Mouse (Mus musculus): ENCODE measurements around the gene Sypl2. TPM values are rescaled to one million over a fixed set of nuclear protein-coding genes. Genes with fewer than 3 reads are reported as not detected.

The Sypl2 gene
- total RNA-seq, 2 experiments from 2014 or later, result 1.1 to 1.3 TPM

DNA sequence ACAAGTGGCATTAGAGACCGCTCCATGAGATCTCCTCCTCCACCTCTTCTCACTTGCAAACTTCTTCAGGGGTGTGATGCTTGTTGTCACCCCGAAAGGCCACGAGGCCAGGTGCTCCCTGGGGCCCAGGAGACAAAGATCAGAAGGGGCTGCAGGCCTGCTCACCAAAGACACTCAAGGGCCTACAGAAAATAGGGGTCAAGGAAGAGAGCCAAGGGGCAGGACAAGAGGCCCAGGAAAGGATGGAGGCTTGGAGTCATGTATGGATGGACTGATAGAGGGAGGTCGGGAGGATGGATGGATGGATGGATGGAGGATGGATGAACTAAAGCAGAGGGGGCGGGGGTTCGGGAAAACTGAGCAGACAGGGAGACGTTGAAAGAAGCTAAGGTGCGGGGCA, 16.9 kb downstream of the Sypl2 start:
- DNase-seq (ENCODE audit: extremely low spot score in 1 of 2, low spot score in 2 of 2), result no peak

DNA sequence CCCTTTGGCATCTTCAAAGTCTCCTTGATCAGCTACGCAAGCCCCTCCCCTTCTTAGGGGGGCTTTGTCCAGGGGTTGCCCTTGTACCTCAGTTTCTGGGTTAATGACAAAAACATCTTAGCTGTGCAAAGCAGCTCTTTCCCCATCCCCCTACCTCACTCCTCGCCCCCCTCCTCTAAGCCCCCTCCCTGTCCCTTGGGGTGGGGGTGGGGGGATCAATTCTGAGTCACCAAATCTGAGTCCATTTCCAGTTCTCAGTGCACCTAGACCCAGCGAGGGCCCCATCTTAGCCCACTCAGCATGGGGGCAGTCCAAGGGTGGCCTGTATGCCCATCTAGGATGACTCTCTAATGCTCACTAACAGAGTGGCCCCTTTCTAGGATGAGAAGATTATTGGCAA, 17.4 kb downstream of the Sypl2 start:
- no peak for DNase-seq (ENCODE audit: extremely low spot score in 1 of 2, low spot score in 2 of 2)
- intact Hi-C loops (cut with DNase I), result no loop called here

More for the DNA sequence above, 16.9 kb downstream of the Sypl2 start:
- intact Hi-C loops (cut with DNase I), result no loop called here

- intact Hi-C loops (cut with DNase I), result no loop called here
- peak in 1 of 2 experiments; percentile 40 for DNase-seq (ENCODE audit: extremely low spot score in 1 of 2, low spot score in 2 of 2)
Observed at GRCm38 (mm10) chr3:108206731-108207375, 19.6 kb downstream of the Sypl2 start.

DNA sequence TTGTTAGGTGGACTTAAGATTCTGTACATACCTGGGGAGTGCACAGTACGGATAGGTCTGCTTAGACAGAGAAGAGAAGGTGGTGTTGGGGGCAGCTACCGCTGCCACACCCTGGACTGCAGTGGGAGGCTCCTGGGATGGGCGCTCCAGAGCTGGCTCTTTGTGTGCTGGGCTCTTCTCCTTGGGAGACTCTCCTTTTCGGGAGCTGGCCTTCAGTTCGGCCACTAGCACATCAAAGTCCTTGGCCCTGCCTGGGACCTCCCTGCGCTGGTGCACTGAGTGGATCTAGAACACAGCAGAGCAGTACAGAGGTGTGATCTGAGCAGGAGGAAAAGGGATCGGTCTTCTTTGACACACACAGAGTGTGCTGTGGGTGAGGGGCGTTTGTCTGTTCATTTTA, 20.8 kb downstream of the Sypl2 start:
- intact Hi-C loops (cut with DNase I), result no loop called here
- DNase-seq (ENCODE audit: extremely low spot score in 1 of 2, low spot score in 2 of 2), result no peak

DNA sequence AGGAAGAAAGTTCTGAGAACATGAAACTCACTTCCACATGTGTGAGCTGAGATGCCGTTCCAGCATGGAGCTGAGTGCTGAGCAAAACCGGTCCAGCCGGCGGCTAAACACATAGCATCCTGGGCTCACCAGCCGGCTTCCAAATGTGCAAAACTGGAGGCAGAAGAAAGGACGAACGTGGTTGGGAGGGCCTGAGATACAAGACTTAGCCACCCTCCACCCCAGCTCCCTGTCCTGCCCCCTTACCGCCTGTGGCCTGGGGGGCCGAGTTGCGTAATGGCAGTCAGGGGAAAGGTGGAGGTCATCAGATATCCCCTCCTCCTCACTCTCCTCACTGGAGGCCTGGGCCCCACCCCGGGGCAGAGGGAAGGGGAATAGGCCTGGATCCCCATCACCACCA, 22.0 kb downstream of the Sypl2 start:
- intact Hi-C loops (cut with DNase I), result loop anchor here (5.0 kb wide), 1 partner anchor 42 kb away; no protein-coding TSS in a partner anchor
- DNase-seq (ENCODE audit: extremely low spot score in 1 of 2, low spot score in 2 of 2), result peak in 1 of 2 experiments; percentile 27

DNA sequence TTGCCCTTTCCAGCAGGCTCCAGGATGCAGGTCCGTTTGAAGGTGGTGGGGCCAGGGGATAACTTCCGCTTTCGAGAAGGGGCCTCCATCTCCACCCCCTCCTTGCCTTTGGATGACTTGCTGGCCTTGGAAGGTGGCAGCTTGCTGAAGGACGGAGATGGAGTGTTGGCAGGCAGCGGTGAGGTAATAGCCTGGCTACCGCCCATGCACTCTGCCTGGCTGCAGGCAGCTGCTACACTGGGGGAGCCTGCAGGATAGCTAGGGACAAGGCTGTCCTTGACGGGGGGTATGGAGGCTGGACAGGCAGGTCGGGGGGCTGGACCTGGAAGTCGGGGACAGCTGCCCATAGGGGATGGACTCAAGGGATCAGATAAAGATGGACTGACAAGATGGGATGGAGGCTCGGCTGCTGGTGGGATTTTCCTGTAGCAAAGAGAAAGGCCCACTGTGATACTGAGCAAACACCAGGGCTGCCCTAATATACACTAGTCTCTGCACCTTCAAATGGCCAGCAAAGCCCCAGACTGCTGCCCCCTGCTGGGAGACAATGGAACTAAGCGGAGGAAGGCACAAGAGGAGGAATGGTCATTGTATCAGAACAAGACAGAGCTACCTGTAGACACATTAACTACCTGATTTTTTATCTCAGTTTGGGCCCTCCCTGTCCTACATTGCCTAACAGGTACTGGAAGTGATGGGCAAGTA, 22.7 kb downstream of the Sypl2 start:
- DNase-seq (ENCODE audit: extremely low spot score in 1 of 2, low spot score in 2 of 2), result peak; percentile 66 to 79
- intact Hi-C loops (cut with DNase I), result loop anchor here (5.0 kb wide), 1 partner anchor 41 kb away; no protein-coding TSS in a partner anchor

- DNase-seq (ENCODE audit: extremely low spot score in 1 of 2, low spot score in 2 of 2), result no peak
- intact Hi-C loops (cut with DNase I), result loop anchor here (5.0 kb wide), 1 partner anchor 41 kb away; no protein-coding TSS in a partner anchor
Observed at GRCm38 (mm10) chr3:108203212-108203611, 23.2 kb downstream of the Sypl2 start.

DNA sequence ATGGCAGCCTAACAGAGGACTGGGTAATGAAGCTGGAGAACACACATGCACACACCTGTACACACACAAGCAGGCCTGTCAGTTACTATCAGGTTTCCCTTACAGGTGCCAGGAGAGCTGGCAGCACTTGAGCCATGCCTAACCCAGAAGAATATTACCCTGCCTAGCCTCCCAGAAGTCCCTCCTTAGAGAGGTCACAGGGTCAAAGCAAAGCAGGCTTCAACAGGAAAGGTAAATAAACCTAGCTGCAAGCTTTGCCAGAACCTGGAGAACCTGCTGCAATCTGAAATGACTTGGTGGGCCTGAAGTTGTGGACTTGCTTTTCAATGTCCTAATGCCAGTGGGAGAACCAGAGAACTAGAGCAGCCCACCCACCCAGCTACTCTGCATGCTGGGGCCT, 23.9 kb downstream of the Sypl2 start:
- intact Hi-C loops (cut with DNase I), result loop anchor here (5.0 kb wide), 1 partner anchor 40 kb away; no protein-coding TSS in a partner anchor
- no peak for DNase-seq (ENCODE audit: extremely low spot score in 1 of 2, low spot score in 2 of 2)

DNA sequence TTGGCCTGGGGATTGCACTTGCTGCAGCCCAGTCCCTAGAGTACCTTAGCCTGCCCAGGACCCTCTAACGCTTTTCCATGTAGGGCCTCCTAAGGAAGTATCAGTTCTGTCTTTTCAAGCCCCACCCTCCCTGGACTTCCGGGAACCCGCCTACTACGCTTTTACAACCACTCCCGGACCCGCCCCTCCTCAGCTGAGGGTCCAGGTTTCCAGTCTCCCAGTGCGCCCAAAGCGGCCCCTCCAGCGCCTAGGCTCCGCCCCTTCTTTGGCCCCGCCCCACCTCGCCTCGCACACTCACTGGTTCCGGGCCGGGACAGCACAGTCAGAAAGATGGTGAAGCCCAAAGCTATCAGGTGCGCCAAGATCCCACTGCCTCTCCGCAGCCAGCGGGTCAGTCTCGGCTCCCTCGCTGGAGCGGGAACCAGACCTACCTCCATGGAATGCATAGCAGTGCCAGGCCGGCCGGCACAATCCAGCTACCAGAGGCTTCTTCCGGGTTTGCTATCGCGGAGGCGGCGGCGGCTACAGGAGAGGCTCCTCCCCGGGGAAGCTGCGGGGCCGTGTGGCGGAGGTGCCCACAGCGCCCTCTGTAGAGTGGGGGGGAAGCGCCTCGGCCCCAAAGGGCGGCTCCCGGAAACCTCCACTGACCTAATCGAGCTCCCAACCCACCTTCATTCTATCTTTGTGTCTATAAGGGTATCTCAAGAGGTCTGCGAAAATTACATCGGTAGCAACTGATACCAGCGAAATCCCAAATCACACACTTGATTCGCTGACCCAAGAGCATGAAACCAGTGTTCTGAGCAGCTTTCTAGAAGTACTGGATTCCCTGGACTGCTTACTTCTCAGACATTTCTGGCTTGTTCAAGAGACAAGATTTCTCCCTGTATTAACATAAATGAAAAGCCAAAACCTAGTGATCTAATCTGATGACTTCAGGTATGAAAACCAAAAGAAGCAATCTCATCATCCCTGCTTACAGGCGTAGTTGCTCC, 25.8 kb downstream of the Sypl2 start, which contains the start of gene Cyb561d1:
Gene Cyb561d1, minus strand, starts transcription at position 884 of the 995 bp plus-strand sequence.
- peak; percentile 82 to 94 for DNase-seq (ENCODE audit: extremely low spot score in 1 of 2, low spot score in 2 of 2)
- intact Hi-C loops (cut with DNase I), result loop anchor here (5.0 kb wide), 1 partner anchor 38 kb away; no protein-coding TSS in a partner anchor

DNA sequence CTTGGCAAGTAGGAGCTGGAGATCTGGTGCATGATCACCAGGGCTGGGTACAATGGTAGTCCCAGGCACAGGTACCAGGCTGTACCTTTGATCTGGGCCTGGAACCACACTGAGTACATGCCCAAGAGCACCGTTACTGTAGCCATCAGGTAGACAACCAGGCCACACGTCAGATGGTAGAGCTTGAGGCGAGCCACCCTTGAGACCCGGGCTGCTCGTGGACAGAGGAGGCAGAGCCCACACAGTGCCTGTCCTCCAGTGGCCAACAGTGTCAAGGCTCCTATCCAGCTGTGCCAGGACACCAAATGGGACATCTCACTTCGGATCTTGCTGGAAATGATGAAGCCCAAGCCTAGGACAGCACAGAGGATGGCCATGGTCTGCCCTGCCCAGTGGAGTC, 27.2 kb downstream of the Sypl2 start:
- no peak for DNase-seq (ENCODE audit: extremely low spot score in 1 of 2, low spot score in 2 of 2)
- intact Hi-C loops (cut with DNase I), result no loop called here

DNA sequence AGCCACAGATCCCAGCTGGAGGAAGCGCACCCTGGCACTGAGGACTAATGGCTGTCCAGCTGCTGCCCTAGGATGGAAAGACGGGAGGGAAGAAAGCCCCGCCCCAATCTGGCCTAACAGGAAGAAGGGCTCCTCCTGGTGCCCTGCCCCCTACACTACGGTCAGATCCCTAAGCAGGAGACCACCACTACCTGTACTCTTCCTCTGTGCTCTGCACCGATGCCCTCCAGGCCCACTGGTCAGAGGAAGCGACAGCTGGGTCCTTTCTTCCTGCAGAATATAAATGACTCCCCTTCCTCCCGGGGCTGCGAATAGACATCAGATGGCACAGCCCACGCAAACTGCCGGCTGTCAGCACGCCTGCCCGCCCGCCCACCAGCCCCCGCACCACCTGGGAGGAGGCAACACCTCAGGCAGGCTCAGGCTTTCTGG, 29.4 kb downstream of the Sypl2 start:
- intact Hi-C loops (cut with DNase I), result no loop called here
- DNase-seq (ENCODE audit: extremely low spot score in 1 of 2, low spot score in 2 of 2), result peak; percentile 67 to 83

GRCm38 (mm10) chr3:108195941-108196590, 30.4 kb downstream of the Sypl2 start:
- DNase-seq (ENCODE audit: extremely low spot score in 1 of 2, low spot score in 2 of 2), result no peak
- intact Hi-C loops (cut with DNase I), result no loop called here

- intact Hi-C loops (cut with DNase I), result no loop called here
Observed at GRCm38 (mm10) chr3:108195287-108195686, 31.2 kb downstream of the Sypl2 start.

DNA sequence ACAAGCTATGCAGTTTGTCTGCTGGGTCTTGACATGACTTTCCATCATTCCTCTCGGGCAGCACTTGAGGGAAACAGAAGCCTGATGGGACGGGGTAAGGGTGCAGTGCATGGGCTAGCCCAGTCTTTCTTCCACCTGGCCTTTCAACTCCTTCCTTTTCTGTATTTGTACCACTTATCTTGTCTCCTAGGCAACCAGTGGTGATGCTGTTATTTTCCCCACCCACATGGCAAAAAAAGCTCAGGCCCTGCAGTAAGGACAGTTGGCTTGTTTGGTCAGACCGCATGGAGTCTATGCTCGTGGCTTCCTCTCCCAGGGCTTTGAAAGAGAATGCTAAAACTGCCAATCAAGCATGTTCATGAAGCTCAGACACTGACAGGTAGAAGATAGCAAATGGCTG, 32.8 kb downstream of the Sypl2 start:
- DNase-seq (ENCODE audit: extremely low spot score in 1 of 2, low spot score in 2 of 2), result no peak
- intact Hi-C loops (cut with DNase I), result no loop called here

More at GRCm38 (mm10) chr3:108195287-108195686, 31.2 kb downstream of the Sypl2 start:
- DNase-seq (ENCODE audit: extremely low spot score in 1 of 2, low spot score in 2 of 2), result no peak

DNA sequence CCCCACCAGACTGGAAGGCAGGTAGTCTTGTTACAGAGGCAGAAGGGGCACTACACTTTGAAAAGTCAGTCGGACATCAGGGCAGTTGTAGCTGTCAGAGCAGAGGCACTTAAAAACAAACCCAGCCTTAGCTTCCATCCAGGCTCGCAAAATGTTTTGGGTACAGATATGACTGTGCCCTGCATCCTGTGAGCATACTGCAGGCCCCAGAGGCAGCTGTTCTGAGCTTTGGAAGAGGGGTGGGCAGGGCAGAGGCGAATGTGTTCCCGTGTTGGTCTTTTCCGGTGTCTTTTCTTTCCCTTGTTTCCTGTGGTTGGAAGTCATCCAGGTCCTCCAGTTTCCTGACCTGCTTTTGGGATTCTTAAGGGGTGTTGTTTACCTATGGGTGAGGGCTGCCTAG, 36.6 kb downstream of the Sypl2 start:
- DNase-seq (ENCODE audit: extremely low spot score in 1 of 2, low spot score in 2 of 2), result no peak
- intact Hi-C loops (cut with DNase I), result no loop called here

GRCm38 (mm10) chr3:108188716-108189490, 37.5 kb downstream of the Sypl2 start:
- intact Hi-C loops (cut with DNase I), result no loop called here
- no peak for DNase-seq (ENCODE audit: extremely low spot score in 1 of 2, low spot score in 2 of 2)

- no peak for DNase-seq (ENCODE audit: extremely low spot score in 1 of 2, low spot score in 2 of 2)
- intact Hi-C loops (cut with DNase I), result no loop called here
Observed at GRCm38 (mm10) chr3:108187111-108187795, 39.2 kb downstream of the Sypl2 start.
